ENCODE assay signal across 8 mouse cellular contexts in genomic region chr7:143013420-143014178, GRCm38 (mm10). TPM values are rescaled to one million over a fixed set of nuclear protein-coding genes. Genes with fewer than 3 reads are reported as not detected.
DNase-seq lines count a peak whose midpoint lies in the region; ATAC-seq lines count a peak whose summit lies in the region.

No protein-coding gene starts in this region.

- no peak overlapping the region for H3K9ac ChIP-seq in hindbrain, embryonic 15.5 days
- H3K9ac ChIP-seq in hindbrain, embryonic 11.5 days (ENCODE audit: low read depth, low read length): no peak overlapping the region
- H3K9ac ChIP-seq in heart, embryonic 12.5 days: no peak overlapping the region
- H3K9ac ChIP-seq in limb, embryonic 13.5 days: no peak overlapping the region

- peaks cover 48% of the 10 kb centered on the region for H3K4me1 ChIP-seq in hindbrain, embryonic 15.5 days (replicated peaks)
- no peaks in the 10 kb centered on the region; the same call in 1 of the 2 replicates for H3K4me1 ChIP-seq in hindbrain, embryonic 11.5 days (replicated peaks; ENCODE audit: control insufficient read depth, insufficient read depth, low read length)
- H3K4me1 ChIP-seq in heart, embryonic 12.5 days (replicated peaks): peaks cover 89% of the 10 kb centered on the region
- peaks cover 53% of the 10 kb centered on the region for H3K4me1 ChIP-seq in limb, embryonic 13.5 days

- H3K36me3 ChIP-seq in hindbrain, embryonic 15.5 days: no peaks in the 10 kb centered on the region
- H3K36me3 ChIP-seq in hindbrain, embryonic 11.5 days (ENCODE audit: control insufficient read depth, insufficient read depth, low read length): no peaks in the 10 kb centered on the region
- no peaks in the 10 kb centered on the region for H3K36me3 ChIP-seq in heart, embryonic 12.5 days
- H3K36me3 ChIP-seq in limb, embryonic 13.5 days: no peaks in the 10 kb centered on the region

- WGBS in hindbrain, embryonic 15.5 days: 55% methylated on average over 8 of the region's 8 CpGs
- WGBS in hindbrain, embryonic 11.5 days: 69% methylated on average over 8 of the region's 8 CpGs
- WGBS in heart, embryonic 12.5 days: 61% methylated on average over 8 of the region's 8 CpGs
- 75% methylated on average over 8 of the region's 8 CpGs for WGBS in limb, embryonic 13.5 days

- H3K9me3 ChIP-seq in hindbrain, embryonic 15.5 days: no peaks in the 10 kb centered on the region
- no peaks in the 10 kb centered on the region for H3K9me3 ChIP-seq in hindbrain, embryonic 11.5 days (ENCODE audit: control insufficient read depth, low read length)
- no peaks in the 10 kb centered on the region for H3K9me3 ChIP-seq in heart, embryonic 12.5 days (replicated peaks)
- H3K9me3 ChIP-seq in limb, embryonic 13.5 days: no peaks in the 10 kb centered on the region

- no peak overlapping the region for H3K4me2 ChIP-seq in hindbrain, embryonic 15.5 days
- H3K4me2 ChIP-seq in hindbrain, embryonic 11.5 days (replicated peaks; ENCODE audit: low read depth, low read length): no peak overlapping the region
- no peak overlapping the region for H3K4me2 ChIP-seq in heart, embryonic 12.5 days
- no peak overlapping the region for H3K4me2 ChIP-seq in limb, embryonic 13.5 days (replicated peaks)

- peak overlapping the region; percentile 30 for H3K27ac ChIP-seq in hindbrain, embryonic 15.5 days (replicated peaks)
- H3K27ac ChIP-seq in hindbrain, embryonic 11.5 days (ENCODE audit: low read depth, low read length): no peak overlapping the region
- peak overlapping the region; percentile 46; the same call in 1 of the 2 replicates for H3K27ac ChIP-seq in heart, embryonic 12.5 days (ENCODE audit: poor library complexity, severe bottlenecking)
- peak overlapping the region; percentile 10; the same call in 1 of the 2 replicates for H3K27ac ChIP-seq in limb, embryonic 13.5 days

- DNase-seq in hindbrain, embryonic 11.5 days (ENCODE audit: low spot score): no peak
- DNase-seq in ES-CJ7 (ENCODE audit: low read depth, low spot score): peak; percentile 78
- DNase-seq in cerebellum, adult 18-20 months: peak; percentile 64 to 82
- DNase-seq in testis, postnatal 10 days (ENCODE audit: low spot score): peak; percentile 70
- DNase-seq in embryo, embryonic 11 days: no peak

- H3K27me3 ChIP-seq in hindbrain, embryonic 15.5 days: no peaks in the 10 kb centered on the region
- no peaks in the 10 kb centered on the region for H3K27me3 ChIP-seq in hindbrain, embryonic 11.5 days (ENCODE audit: control insufficient read depth, insufficient read depth, low read length)
- H3K27me3 ChIP-seq in heart, embryonic 12.5 days (replicated peaks): no peaks in the 10 kb centered on the region
- H3K27me3 ChIP-seq in limb, embryonic 13.5 days: no peaks in the 10 kb centered on the region

- H3K4me3 ChIP-seq in hindbrain, embryonic 15.5 days: no peak overlapping the region
- H3K4me3 ChIP-seq in hindbrain, embryonic 11.5 days (ENCODE audit: low read depth, low read length): no peak overlapping the region
- H3K4me3 ChIP-seq in heart, embryonic 12.5 days: no peak overlapping the region
- no peak overlapping the region for H3K4me3 ChIP-seq in limb, embryonic 13.5 days

- ATAC-seq in hindbrain, embryonic 15.5 days (ENCODE audit: low FRiP score, low read depth): no peak
- ATAC-seq in hindbrain, embryonic 11.5 days (ENCODE audit: low FRiP score): no peak
- no peak for ATAC-seq in heart, embryonic 12.5 days (ENCODE audit: insufficient number of reproducible peaks, low FRiP score)
- ATAC-seq in limb, embryonic 13.5 days (ENCODE audit: low FRiP score, low read depth): no peak

RNA-seq across cellular contexts. Expression of gene Tspan32, which starts 8.8 kb away (rescaled TPM):
- 0.31 and 1.00 TPM in 2 replicates for polyA plus RNA-seq in hindbrain, embryonic 15.5 days (2015; fragmentation: Nextera tagmentation; extraction: Ambion mirVana)
- polyA plus RNA-seq in hindbrain, embryonic 11.5 days (2014; fragmentation: Nextera tagmentation; extraction: Ambion mirVana): 5.8 and 8.3 TPM in 2 replicates
- 7.0 and 7.7 TPM in 2 replicates for polyA plus RNA-seq in heart, embryonic 12.5 days (2016; fragmentation: Nextera tagmentation; extraction: Ambion mirVana)
- polyA plus RNA-seq in limb, embryonic 13.5 days (2015; fragmentation: Nextera tagmentation; extraction: Ambion mirVana): 3.4 and 5.2 TPM in 2 replicates

RNA-seq across cellular contexts. Expression of gene Cd81, which starts 38.9 kb away (rescaled TPM):
- polyA plus RNA-seq in hindbrain, embryonic 15.5 days (2015; fragmentation: Nextera tagmentation; extraction: Ambion mirVana): 439 and 445 TPM in 2 replicates
- 263 and 264 TPM in 2 replicates for polyA plus RNA-seq in hindbrain, embryonic 11.5 days (2014; fragmentation: Nextera tagmentation; extraction: Ambion mirVana)
- polyA plus RNA-seq in heart, embryonic 12.5 days (2016; fragmentation: Nextera tagmentation; extraction: Ambion mirVana): 701 and 712 TPM in 2 replicates
- 532 and 537 TPM in 2 replicates for polyA plus RNA-seq in limb, embryonic 13.5 days (2015; fragmentation: Nextera tagmentation; extraction: Ambion mirVana)

RNA-seq across cellular contexts. Expression of gene Ascl2, which starts 44.5 kb away (rescaled TPM):
- polyA plus RNA-seq in hindbrain, embryonic 15.5 days (2015; fragmentation: Nextera tagmentation; extraction: Ambion mirVana): 0.70 and 1.1 TPM in 2 replicates
- polyA plus RNA-seq in hindbrain, embryonic 11.5 days (2014; fragmentation: Nextera tagmentation; extraction: Ambion mirVana): 0.27 and 0.34 TPM in 2 replicates
- polyA plus RNA-seq in heart, embryonic 12.5 days (2016; fragmentation: Nextera tagmentation; extraction: Ambion mirVana): 0.23 and 0.31 TPM in 2 replicates
- 0.75 and 1.4 TPM in 2 replicates for polyA plus RNA-seq in limb, embryonic 13.5 days (2015; fragmentation: Nextera tagmentation; extraction: Ambion mirVana)

RNA-seq across cellular contexts. Expression of gene Tssc4, which starts 55.5 kb away (rescaled TPM):
- polyA plus RNA-seq in hindbrain, embryonic 15.5 days (2015; fragmentation: Nextera tagmentation; extraction: Ambion mirVana): 94.1 and 99.2 TPM in 2 replicates
- 59.0 and 63.8 TPM in 2 replicates for polyA plus RNA-seq in hindbrain, embryonic 11.5 days (2014; fragmentation: Nextera tagmentation; extraction: Ambion mirVana)
- 57.1 and 61.7 TPM in 2 replicates for polyA plus RNA-seq in heart, embryonic 12.5 days (2016; fragmentation: Nextera tagmentation; extraction: Ambion mirVana)
- polyA plus RNA-seq in limb, embryonic 13.5 days (2015; fragmentation: Nextera tagmentation; extraction: Ambion mirVana): 112 and 115 TPM in 2 replicates

Comparison
In these comparisons a context has a peak if more than half of its experiments do, and no peak if none do; other contexts are left out.
1. DNase-seq: peak in ES-CJ7 (single experiment), cerebellum, adult 18-20 months (2 of 2) and testis, postnatal 10 days (single experiment); none in hindbrain, embryonic 11.5 days (single experiment) and embryo, embryonic 11 days (single experiment).